Mouse (Mus musculus): Measurements from ENCODE around the gene Gpx4.
A peak's percentile ranks its signal among the peaks of the same experiment; 100 is the strongest.
"Not testable (repeated sequence)": the region's sequence is repeated elsewhere in the genome, so short reads cannot be mapped to it uniquely, and the experiment has no call there.

Gpx4 gene

DNA sequence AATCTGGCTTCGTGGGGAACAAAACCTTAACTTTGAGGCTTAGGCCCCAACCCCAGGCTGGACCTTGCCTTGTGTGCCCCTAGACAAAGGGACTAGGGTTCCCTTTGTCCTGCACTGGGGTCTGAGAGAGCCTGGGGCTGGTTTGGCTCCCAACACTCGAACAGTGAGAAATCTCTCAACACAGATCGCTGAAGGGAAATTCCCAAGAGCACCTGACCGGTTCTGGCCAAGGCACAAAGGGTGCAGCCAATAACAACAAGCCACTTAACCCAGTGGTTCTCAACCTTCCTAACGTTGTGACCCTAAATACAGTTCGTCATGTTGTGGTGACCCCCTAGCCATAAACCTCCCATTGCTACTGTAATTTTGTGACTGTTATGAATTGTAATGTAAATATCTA lies 3.3 kb downstream of the Gpx4 start:
- no peak for DNase-seq (ENCODE audit: low spot score)

DNA sequence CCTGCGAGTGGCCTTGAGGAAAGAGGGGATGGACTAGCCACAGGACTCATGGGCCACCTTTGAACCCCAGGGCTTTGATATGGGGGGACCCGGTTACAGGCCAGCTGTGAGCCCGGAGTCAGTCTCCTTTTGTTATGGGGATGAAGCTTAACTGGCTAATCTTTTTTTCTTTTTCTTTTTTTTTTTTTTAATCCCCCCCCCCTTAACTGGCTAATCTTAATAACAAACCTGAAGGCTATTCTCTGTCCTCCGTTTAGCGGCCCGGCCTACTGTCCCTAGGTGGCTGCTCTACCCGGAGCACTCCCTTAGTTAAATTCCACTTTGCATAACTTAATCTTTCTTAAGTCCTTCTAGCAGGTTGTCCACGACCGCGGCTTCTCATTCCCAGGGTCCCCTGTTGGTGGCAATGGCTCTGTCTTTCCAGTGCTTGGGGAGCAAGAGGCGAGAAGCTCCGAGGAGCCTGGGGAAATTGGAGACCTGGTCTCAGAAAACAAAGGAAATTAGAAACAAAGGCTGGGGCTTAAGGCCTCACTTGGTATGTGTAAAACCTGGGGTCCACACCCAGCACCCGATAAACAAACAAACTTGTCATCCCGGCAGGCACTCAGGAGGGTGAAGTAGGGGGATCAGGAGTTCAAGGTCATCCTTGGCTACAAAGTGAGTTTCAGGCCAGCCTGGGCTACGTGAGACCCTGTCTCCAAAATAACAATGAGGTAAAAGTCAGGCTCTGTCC lies 4.1 kb downstream of the Gpx4 start:
- no peak for DNase-seq (ENCODE audit: low spot score)

DNA sequence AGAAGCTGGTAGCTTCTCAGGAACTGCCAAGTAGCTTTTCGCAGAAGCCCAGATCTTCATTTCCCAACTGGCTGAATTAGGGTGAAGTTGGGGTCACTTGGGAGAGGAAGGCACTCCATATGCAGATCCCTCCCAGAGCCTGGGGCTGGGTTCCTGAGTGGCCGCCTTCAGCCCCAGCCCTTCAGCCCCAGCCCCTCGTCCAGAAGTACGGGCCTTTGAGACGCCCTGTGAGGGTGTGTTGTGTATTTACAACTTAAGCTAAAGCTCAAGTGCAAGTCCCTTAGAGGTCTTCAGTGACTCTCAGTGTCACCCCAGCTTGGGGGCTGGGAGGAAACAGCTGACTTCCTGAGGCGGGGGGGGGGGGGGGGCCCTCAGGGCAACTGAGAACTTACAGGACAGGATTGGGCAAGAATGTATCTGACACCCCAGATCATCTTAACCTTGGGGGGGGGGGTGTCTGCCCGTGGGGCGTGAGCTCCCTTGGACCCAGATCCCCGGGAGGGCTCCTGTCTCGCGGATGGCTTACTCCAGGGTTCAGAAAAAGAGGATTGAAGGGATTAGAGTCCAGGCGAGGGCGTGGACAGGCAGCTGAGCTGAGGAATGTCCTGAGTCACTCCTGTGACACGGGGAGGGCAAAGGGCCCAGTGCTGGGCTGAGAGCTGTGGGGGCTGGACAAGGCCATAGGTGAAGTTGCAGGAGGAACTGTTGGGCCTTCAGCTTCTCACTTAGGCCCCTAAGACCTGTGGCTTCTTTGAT lies 4.8 kb downstream of the Gpx4 start:
- peak; percentile 71 for DNase-seq (ENCODE audit: low spot score)

DNA sequence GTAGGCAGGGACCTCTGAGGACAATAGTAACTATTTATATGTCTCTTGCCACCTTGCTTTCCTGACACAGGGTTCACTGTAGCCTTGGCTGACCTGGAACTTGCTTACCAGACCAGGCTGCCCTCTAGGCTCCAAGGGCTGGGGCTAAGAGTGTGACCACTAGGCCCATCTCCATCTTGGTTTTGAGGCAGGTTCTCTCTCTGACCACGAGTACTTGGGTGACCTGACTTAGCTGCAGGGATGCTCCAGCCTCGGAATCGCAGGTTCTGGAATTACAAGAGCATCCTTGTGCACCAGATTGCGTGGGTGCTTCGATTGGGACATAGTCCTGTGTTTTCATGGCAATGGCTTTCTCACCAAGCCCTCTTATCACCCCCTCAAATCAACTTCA lies 5.4 kb downstream of the Gpx4 start:
- no peak for DNase-seq (ENCODE audit: low spot score)

DNA sequence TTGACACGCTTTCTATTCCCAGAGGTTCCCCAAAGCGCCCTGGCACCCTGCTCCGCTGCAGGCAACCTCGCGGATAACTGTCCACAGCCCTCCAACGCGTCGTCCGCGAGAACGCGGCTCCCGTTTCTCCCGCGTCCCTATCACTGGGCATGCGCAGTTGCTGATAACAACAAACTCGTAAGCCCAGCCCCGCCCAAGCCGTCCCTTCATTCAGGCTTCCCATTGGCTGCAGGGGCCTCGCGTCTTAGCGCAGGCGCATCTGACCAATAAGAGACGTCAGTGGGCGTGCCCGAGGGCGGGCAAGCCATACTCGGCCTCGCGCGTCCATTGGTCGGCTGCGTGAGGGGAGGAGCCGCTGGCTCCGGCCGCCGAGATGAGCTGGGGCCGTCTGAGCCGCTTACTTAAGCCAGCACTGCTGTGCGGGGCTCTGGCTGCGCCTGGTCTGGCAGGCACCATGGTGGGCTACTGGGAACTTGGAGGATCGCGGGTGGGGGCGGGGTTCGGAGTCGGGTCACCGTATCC lies 6.4 kb downstream of the Gpx4 start:
- DNase-seq (ENCODE audit: low spot score) = peak; percentile 100

DNA sequence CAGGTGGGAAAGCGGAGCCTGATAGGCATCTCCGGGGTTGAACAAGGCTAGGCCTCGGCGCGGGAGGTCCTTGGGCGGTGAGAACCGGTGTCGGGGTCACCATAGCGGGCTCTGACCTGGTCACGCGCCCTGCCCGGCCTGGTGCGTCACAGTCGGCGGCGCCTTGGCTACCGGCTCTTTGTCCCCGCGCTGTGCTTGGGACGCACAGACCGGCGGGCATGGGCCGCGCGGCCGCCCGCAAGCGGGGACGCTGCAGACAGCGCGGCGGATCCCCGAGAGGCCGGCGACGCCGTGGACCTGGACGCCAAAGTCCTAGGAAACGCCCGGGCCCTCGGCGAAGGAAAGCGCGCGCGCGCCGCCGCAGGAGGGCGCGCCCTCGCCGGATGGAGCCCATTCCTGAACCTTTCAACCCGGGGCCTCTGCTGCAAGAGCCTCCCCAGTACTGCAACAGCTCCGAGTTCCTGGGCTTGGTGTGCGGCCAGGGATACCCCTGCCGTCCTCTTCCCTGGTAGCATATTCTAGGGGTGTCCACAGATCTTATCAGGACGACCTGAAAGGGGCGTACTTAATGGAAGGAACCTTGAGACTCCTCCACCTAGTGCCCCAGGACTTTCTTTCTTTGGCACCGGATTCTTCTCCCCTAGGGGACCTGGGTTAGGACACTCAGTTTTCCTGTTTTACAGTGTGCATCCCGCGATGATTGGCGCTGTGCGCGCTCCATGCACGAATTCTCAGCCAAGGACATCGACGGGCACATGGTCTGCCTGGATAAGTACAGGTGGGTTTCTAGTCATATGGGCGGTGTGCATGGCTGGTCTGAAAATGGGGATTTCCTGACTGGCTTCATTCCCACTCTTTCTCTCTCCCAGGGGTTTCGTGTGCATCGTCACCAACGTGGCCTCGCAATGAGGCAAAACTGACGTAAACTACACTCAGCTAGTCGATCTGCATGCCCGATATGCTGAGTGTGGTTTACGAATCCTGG lies 7.2 kb downstream of the Gpx4 start:
- peak; percentile 72 for DNase-seq (ENCODE audit: low spot score)

DNA sequence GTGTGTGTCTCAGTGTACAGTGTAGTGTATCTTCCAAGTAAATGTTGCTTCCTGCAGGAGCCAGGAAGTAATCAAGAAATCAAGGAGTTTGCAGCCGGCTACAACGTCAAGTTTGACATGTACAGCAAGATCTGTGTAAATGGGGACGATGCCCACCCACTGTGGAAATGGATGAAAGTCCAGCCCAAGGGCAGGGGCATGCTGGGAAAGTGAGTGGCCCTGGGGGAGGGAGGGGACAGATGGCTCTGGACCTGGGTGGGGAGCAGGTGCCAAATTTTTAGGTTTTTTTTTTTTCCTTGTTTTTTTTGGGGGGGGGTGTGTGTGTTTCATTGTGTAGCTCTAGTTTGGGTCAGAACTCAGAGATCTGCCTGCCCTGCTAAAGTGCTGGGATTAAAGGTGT lies 7.9 kb downstream of the Gpx4 start:
- not testable (repeated sequence) for DNase-seq (ENCODE audit: low spot score)

DNA sequence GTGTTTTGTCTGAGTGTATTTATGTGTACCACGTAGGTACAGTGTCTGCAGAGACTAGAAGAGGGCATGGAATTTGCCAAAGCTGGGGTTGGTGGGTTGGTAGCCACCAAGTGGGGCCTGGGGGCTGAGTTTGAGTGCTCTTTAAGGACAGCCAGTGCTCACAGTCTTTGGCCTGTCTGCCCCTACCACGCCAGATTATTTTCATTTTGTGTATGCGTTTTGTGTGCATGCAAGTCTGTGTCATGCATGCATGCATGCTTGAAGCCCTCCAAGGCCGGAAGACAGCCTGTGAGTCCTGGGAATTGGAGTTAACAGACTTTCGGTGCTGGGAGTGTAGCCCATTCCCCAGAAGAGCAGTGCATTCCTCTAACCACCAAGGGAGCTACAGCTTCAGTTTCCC lies 8.4 kb downstream of the Gpx4 start:
- DNase-seq (ENCODE audit: low spot score) = no peak

DNA sequence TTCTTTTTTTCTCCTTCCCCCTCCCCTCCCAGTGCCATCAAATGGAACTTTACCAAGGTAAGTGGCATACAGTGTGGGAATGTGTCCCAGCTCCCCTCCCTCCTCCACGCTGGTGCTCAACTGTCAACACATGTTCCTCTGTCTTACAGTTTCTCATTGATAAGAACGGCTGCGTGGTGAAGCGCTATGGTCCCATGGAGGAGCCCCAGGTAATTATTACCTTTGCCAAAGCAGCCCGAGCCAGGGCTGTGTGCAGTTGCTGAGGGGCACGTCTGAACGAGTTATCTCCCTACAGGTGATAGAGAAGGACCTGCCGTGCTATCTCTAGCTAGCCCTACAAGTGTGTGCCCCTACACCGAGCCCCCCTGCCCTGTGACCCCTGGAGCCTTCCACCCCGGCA lies 8.9 kb downstream of the Gpx4 start:
- DNase-seq (ENCODE audit: low spot score) = no peak

DNA sequence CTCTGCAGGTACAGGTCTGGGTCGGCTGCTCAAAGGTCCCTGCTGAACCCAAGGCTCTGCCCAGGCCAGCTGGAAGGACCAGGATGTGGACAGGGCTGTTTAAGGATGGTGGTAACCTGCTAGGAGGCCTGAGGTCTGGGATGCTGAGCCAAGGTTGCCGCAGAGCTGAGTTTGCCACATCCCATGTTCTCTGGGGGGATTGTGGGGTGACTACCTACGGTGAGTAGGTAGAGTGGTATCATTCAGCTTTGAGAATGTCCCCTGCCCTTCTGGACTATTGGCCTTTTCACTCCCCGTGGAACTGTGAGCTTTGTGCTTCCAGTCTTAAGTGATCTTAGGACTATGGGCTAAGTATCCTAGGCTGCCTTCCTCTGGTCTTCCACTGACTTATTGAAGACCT lies 9.5 kb downstream of the Gpx4 start:
- no peak for DNase-seq (ENCODE audit: low spot score)

DNA sequence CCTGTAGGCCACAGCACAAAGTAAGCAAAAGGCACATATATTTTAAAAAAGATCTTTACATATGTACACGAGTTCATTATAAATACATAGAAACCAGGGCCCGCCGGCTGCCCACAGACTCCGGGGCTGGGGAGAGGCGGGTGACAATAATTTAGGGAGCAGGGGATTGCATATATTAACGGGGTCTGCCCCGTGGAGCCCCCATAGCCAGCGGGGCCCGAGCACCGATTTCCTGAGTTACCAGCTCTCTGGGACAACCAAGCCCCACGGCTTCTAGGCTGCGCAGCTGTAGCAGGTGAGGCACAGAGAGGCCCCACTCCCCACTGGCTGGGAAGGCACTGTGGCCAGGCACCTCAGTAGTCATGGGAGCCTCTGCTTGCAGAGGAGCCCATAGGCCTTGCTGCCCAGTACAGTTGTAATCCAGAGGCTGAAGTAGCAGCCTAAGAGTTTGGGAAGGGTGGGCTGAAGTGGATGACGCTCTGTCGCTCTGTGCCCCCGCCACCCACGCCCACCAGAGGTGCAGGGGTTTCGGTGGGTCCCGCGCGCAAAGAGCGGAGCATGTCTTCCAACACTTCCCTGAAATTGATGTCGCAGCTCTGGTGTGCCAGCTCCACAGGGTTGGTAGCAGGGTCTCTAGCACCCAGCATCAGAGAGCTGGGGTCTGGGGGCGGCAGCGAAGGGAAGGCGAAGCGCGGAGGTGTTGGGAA lies 10.2 kb downstream of the Gpx4 start:
- DNase-seq (ENCODE audit: low spot score) = no peak

DNA sequence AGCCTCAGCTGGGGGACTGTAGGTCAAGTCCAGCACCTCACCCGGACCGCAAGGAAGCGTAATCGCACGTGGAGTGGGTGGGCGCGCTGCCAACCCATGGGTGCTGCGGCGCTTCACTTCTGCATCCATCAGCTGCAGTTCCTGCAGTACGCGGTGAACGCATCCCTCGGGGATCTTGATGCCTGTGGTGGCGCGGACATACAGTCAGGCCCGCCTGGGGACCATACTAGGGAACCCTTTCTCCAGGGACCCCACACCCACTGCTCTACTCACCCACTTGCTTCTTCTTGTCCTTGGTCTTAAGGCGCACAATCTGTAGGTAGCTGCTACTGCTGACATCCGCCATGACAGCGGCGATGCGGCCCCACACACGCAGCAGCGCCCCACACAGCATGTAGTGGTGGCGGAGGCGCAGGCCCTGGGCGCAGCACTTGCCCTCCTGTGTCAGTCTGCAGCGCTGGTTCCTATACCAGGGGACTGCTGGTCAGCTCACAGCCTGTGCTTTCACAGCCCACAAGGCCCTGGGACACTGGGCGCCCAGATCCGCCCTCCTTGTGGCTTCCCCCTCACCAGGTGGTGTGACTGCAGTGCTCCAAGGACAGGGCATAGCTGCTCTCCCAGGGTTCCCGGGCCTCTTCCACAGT lies 10.8 kb downstream of the Gpx4 start:
- DNase-seq (ENCODE audit: low spot score) = no peak

DNA sequence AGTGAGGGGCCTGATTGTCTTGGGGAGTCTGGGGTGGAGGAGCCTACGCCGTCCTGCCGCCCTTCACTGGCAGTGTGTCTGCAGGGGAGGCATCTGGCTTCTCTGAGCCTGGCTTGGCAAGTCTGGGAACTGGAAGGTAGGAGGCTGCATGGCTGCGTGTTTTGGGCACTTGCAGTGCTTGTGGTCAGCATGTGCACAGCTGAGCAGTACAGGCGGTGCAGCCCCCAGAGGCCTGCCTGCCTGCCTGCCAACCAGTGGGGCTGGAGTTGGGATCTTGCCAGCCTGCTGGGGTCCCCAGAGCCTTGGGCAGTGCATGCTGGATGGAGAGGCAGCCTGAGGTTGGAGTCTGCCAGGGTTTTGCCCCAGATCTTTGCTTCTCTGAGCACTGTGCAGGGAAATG lies 16.1 kb downstream of the Gpx4 start:
- no peak for DNase-seq (ENCODE audit: low spot score)

DNA sequence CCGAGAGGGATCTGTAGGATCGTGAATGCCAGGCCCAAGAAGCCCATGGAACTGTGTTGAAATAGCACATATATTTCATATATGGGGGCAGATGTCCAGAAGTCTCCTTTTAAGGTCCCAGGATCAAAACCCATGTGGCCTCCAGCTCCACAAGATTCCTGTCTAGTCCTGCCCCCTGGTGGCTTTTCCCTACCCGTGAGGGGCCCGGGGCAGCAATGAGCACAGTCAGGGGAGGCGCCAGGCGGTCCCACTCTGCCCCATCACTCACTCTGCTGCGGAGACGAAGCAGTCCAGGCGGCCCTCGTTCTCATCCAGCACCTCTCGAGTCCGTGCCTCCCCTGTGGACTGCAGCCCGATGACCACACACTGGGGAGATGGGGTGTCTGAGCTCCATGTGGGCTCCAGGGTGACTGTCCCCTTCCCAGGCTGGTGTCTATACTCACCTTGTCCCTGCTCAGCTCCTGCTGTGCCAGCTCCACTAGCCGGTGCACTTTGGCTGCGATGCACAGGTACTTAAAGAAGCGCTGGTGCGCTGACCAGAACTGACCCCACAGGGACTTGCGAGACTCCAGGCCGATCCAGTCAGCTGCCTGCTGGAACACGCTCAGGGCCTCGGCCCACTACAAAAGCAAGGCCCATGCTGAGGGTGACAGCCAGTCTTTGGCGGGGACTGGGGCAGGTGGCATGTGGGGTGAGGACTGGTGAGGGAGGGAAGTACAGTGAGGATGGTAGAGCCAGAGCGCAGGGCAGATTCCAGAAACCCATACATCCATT lies 17.1 kb downstream of the Gpx4 start:
- DNase-seq (ENCODE audit: low spot score) = no peak

DNA sequence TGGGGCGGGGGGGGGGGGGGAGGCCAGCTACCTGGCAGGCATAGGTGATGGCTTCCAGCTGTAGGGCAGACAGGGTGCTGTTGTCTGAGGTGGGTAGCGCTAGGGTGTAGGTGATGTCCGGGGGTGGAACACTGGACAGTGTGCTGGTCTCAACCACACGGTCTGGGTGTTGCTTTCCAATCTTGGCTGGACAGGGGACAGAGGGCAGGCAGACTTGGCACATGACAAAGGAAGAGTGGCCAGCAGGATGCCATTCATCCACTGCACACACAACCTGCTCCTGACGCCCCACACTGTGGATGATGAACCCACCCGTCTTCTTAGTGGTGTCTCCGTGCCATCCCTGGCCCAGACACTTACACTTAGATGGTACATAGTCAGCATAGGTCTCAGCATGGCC lies 22.3 kb downstream of the Gpx4 start:
- DNase-seq (ENCODE audit: low spot score) = no peak

DNA sequence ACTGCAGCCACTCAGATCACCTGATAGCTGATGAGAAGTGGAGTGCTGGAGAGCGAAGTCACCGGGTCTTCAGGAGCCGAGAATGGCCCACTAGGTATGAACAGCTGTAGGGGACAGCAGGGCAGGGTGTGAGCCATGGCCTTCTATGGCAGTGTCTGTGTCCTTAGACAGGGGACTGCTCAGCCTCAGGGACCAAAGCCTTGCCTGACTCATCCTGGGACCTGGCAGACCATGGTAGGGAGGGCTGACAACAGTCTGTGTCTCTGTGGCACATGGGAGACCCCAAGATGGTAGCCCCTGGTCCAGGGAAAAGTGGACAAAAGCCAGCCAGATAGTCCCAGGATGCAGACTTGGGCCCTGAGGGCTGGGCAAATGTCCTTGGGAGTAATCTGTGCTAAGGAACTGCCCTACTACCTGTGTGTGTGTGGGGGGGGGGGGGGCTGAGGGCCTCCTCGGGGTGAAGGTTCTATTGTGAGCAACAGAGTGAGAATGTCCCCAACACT lies 23.0 kb downstream of the Gpx4 start:
- no peak for DNase-seq (ENCODE audit: low spot score)

DNA sequence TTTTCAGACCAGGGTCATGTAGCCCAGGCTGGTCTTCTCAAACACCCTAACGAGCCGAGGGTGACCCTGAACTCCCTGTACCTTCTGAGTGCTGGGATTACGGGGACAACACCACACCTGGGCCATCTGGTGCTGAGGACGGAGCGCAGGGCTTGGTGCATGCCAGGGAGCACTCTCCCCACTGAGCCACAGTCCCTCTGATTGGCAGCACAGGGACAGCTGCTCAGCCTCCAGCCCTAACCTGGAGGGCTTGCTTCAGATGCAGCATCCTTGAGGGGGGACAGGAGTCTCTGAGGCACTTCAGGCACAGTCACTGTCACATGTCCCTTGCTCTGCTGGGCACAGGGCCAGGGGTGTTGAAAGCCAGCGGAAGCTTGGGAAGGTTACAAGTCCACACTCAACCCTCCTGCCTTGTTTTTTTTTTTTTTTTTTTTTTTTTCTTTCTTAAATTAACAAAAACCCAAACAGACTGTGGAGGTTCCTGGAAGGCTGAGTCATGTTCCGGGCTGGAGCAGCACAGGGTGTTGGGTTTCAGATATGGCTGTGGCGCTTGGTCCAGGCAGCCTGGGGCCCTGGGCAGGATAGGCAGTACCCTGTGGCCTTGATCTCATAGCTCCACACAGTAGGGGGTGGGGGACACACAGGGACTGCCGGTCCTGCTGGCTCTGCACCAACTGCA lies 24.0 kb downstream of the Gpx4 start:
- peak; percentile 89 for DNase-seq (ENCODE audit: low spot score)

DNA sequence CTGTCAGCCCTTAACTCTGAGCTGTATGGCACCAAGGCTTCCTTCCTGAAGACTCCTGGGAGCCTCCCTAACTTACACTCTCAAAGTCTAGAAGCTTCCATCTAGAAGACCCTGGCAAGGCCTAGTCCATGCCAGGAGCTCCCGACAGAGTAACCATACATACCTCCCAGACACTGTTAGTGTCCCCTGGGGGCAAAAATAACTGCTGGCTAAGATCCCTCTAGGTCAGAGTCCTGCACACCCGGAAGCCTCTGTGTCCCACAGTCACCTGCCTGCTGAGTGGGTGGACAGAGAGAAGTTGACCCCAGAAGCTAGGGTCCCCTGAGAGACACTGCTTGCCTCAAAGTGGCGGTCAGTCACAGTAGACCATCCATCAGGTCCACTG lies 24.5 kb downstream of the Gpx4 start:
- DNase-seq (ENCODE audit: low spot score) = no peak

DNA sequence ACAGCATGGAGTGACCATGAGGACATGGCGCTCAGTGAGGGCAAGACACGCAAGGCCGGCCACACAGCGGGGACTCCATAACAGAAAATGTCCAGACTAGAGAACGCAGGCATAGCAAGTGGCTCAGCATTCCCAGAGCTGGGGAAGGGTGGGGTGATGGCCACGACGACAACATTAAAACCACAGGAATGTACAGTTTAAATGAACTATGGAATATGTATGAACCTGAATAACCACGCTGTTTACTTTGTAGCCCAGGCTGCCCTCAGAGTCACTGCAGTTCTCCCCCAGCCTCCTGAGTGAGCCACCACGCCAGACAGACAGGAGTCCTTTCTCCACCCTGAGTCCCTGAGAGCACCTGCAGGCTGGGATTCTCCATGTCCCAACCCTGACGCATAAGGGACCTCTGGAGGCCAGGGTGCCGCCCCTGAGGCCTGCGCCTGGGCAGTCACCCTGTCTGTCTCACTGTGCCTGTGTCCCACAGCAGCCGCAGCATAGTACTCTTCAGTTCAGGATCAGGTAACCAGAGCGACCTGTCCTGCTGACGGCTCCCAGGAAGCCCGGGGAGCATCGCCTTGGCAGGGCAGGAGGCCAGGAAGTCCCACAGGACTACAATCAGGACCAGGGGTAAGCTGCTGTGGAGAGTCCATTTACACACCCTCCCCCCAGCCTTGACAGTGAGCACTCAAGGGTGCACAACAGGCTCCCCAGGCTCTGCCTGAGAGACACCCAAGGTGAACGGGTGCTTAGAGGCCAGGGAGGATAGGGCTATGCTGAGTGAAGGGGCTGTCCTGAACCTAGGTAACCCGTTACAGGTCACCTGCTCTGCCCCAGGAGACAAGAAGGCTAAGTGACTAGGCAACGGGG lies 25.9 kb downstream of the Gpx4 start:
- no peak for DNase-seq (ENCODE audit: low spot score)

Data from urinary bladder, postnatal 14 days (tissue).